ENCODE assay signal across 8 mouse cellular contexts in the genomic region with DNA sequence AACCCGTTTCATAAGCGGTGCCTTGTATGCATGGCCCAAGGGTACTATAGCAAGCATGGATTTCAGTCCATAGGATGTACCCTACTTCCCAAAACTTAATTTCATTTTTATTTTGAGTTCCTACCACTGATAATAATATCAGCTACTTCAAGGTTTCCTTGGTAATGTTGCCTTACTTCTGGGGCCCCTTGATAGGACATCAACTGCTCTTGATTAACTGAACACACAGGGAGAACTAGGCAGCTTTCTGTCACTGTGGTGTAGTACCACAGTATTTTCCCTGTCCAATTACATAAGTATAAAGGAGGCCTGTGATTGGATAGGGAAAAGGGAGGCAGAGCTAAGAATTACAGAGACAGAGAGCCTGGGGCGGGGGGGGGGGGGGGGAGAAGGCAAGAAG. TPM values are rescaled to one million over a fixed set of nuclear protein-coding genes. Genes with fewer than 3 reads are reported as not detected.
A peak's percentile ranks its signal among the peaks of the same experiment; 100 is the strongest.
DNase-seq lines count a peak whose midpoint lies in the region; ATAC-seq and TF ChIP-seq lines count a peak whose summit lies in the region.

No protein-coding gene starts in this region.

- no peak for TF ChIP-seq CTCF in brain, embryonic 14.5 days (IDR thresholded peaks at IDR 0.05; ENCODE audit: borderline replicate concordance, extremely low read depth, insufficient read depth, insufficient read length)
- TF ChIP-seq CTCF in cerebellum, adult 2 months (IDR thresholded peaks at IDR 0.05; ENCODE audit: borderline replicate concordance, insufficient read depth, low read depth, low read length) = no peak

- no peak for TF ChIP-seq POLR2A in brain, embryonic 14.5 days (IDR thresholded peaks at IDR 0.05; ENCODE audit: borderline replicate concordance, extremely low read depth, insufficient read depth, insufficient read length, poor library complexity, severe bottlenecking)
- no peak for TF ChIP-seq POLR2A in cerebellum, adult 2 months (IDR thresholded peaks at IDR 0.05; ENCODE audit: borderline replicate concordance, insufficient read depth, low read length)

- no peak for DNase-seq in kidney, adult 11 months
- peak; percentile 57 for DNase-seq in brain, embryonic 14.5 days (ENCODE audit: low read depth)
- no peak for DNase-seq in forebrain, embryonic 11.5 days (ENCODE audit: low spot score)
- no peak for DNase-seq in ovary, postnatal 10 days (ENCODE audit: low spot score)
- DNase-seq in adrenal gland, adult 18-20 months (ENCODE audit: low spot score in 2 of 2) = no peak
- DNase-seq in cerebellum, adult 2 months = no peak

- no peak overlapping the region for H3K9ac ChIP-seq in kidney, embryonic 14.5 days (ENCODE audit: low read depth, low read length)
- no peak overlapping the region for H3K9ac ChIP-seq in forebrain, embryonic 11.5 days (ENCODE audit: low read length)
- H3K9ac ChIP-seq in limb, embryonic 15.5 days = no peak overlapping the region

- no peak overlapping the region for H3K4me3 ChIP-seq in kidney, embryonic 14.5 days (ENCODE audit: low read length)
- H3K4me3 ChIP-seq in forebrain, embryonic 11.5 days (ENCODE audit: low read depth, low read length) = no peak overlapping the region
- no peak overlapping the region for H3K4me3 ChIP-seq in limb, embryonic 15.5 days
- H3K4me3 ChIP-seq in cerebellum, adult 2 months (replicated peaks; ENCODE audit: insufficient read depth, low read depth, low read length) = no peak overlapping the region

- no peaks in the 10 kb centered on the region for H3K9me3 ChIP-seq in kidney, embryonic 14.5 days (ENCODE audit: control insufficient read depth, low read length)
- H3K9me3 ChIP-seq in forebrain, embryonic 11.5 days (ENCODE audit: control insufficient read depth, low read length) = no peaks in the 10 kb centered on the region
- H3K9me3 ChIP-seq in limb, embryonic 15.5 days = no peaks in the 10 kb centered on the region

- peaks cover 14% of the 10 kb centered on the region for H3K4me1 ChIP-seq in kidney, embryonic 14.5 days (ENCODE audit: control insufficient read depth, insufficient read depth, low read length)
- peaks cover 21% of the 10 kb centered on the region for H3K4me1 ChIP-seq in forebrain, embryonic 11.5 days (replicated peaks; ENCODE audit: control insufficient read depth, insufficient read depth, low read length)
- H3K4me1 ChIP-seq in limb, embryonic 15.5 days = peaks cover 18% of the 10 kb centered on the region
- peaks cover 3% of the 10 kb centered on the region; the same call in 1 of the 2 replicates for H3K4me1 ChIP-seq in cerebellum, adult 2 months (ENCODE audit: control insufficient read depth, insufficient read depth, low read length)

- H3K27ac ChIP-seq in kidney, embryonic 14.5 days (ENCODE audit: low read depth, low read length) = peak overlapping the region; percentile 77; the same call in 1 of the 2 replicates
- H3K27ac ChIP-seq in forebrain, embryonic 11.5 days (ENCODE audit: low read depth, low read length) = peak overlapping the region; percentile 92
- peak overlapping the region; percentile 71; the same call in 1 of the 2 replicates for H3K27ac ChIP-seq in limb, embryonic 15.5 days
- H3K27ac ChIP-seq in cerebellum, adult 2 months (ENCODE audit: insufficient read depth, low read length) = no peak overlapping the region

- H3K4me2 ChIP-seq in kidney, embryonic 14.5 days (replicated peaks; ENCODE audit: low read depth, low read length) = no peak overlapping the region
- H3K4me2 ChIP-seq in forebrain, embryonic 11.5 days (ENCODE audit: low read depth, low read length, severe bottlenecking) = 0 out of 2 replicates have a peak overlapping the region, but pooled peaks have one; percentile 0
- H3K4me2 ChIP-seq in limb, embryonic 15.5 days = no peak overlapping the region

- H3K36me3 ChIP-seq in kidney, embryonic 14.5 days (ENCODE audit: control insufficient read depth, insufficient read depth, low read length) = no peaks in the 10 kb centered on the region
- H3K36me3 ChIP-seq in forebrain, embryonic 11.5 days (ENCODE audit: control insufficient read depth, insufficient read depth, low read length) = no peaks in the 10 kb centered on the region
- no peaks in the 10 kb centered on the region for H3K36me3 ChIP-seq in limb, embryonic 15.5 days

- 65% methylated on average over 3 of the region's 3 CpGs for WGBS in kidney, embryonic 14.5 days
- WGBS in forebrain, embryonic 11.5 days = 54% methylated on average over 3 of the region's 3 CpGs
- WGBS in limb, embryonic 15.5 days = 27% methylated on average over 2 of the region's 3 CpGs
- 57% methylated on average over 3 of the region's 3 CpGs for WGBS in cerebellum, adult 2 months

- no peak for ATAC-seq in kidney, embryonic 14.5 days (ENCODE audit: low FRiP score, low TSS enrichment)
- ATAC-seq in forebrain, embryonic 11.5 days (replicated peaks; ENCODE audit: low FRiP score) = no peak
- no peak for ATAC-seq in limb, embryonic 15.5 days (ENCODE audit: insufficient number of reproducible peaks, low FRiP score, low TSS enrichment, low read depth)

- H3K27me3 ChIP-seq in kidney, embryonic 14.5 days (ENCODE audit: control insufficient read depth, insufficient read depth, low read length) = no peaks in the 10 kb centered on the region
- no peaks in the 10 kb centered on the region for H3K27me3 ChIP-seq in forebrain, embryonic 11.5 days (ENCODE audit: control insufficient read depth, insufficient read depth, low read length)
- no peaks in the 10 kb centered on the region for H3K27me3 ChIP-seq in limb, embryonic 15.5 days
- H3K27me3 ChIP-seq in cerebellum, adult 2 months (ENCODE audit: control insufficient read depth, insufficient read depth, low read length) = no peaks in the 10 kb centered on the region; the same call in 1 of the 2 replicates

RNA-seq across cellular contexts. Expression of gene Wdr95, which starts 13.6 kb away (rescaled TPM):
- polyA plus RNA-seq in kidney, embryonic 14.5 days (2014; fragmentation: Nextera tagmentation; extraction: Ambion mirVana) = not detected in 2 replicates
- 0.37 and 0.42 TPM in 2 replicates for polyA plus RNA-seq in brain, embryonic 14.5 days (2012; rRNA removed)
- 0.24 and 0.73 TPM in 2 replicates for polyA plus RNA-seq in forebrain, embryonic 11.5 days (2014; fragmentation: Nextera tagmentation; extraction: Ambion mirVana)
- polyA plus RNA-seq in limb, embryonic 15.5 days (2015; fragmentation: Nextera tagmentation; extraction: Ambion mirVana) = 0.19 and 0.46 TPM in 2 replicates
- not detected for total RNA-seq in adrenal gland, adult 18-20 months (2021)
- 0.24 and 0.29 TPM in 2 replicates for polyA plus RNA-seq in cerebellum, adult 2 months (2012; rRNA removed)
